Mouse (Mus musculus): ENCODE data around the gene Adamts13.

The Adamts13 gene

DNA sequence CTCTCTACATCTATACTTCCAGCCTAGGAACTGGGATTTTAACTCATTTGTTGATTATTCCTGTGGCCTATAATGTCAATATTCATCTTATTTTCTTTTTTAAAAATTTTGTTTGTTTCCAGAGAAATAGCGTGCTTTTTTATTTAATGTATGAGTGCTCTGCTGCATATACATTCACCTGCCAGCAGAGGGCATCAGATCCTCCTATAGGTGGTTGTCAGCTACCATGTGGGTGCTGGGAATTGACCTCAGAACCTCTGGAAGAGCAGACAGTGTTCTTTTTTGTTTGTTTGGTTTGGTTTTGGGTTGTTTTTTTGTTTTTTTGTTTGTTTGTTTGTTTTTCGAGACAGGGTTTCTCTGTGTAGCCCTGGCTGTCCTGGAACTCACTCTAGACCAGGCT is 6.0 kb upstream of the Adamts13 start:
- no peak for DNase-seq (ENCODE audit: low read depth in 1 of 2, low spot score in 2 of 2)

- peak; percentile 18 to 56 for DNase-seq (ENCODE audit: low read depth in 1 of 2, low spot score in 2 of 2)
Observed at GRCm38 (mm10) chr2:26973960-26974359, 744 bp downstream of the Adamts13 start.

GRCm38 (mm10) chr2:26980361-26980760 is 7.1 kb downstream of the Adamts13 start:
- no peak for DNase-seq (ENCODE audit: low read depth in 1 of 2, low spot score in 2 of 2)

- DNase-seq (ENCODE audit: low read depth in 1 of 2, low spot score in 2 of 2), result no peak
Observed at GRCm38 (mm10) chr2:26984179-26984578, 11.0 kb downstream of the Adamts13 start.

- DNase-seq (ENCODE audit: low read depth in 1 of 2, low spot score in 2 of 2), result no peak
Observed at GRCm38 (mm10) chr2:26984640-26985039, 11.4 kb downstream of the Adamts13 start.

DNA sequence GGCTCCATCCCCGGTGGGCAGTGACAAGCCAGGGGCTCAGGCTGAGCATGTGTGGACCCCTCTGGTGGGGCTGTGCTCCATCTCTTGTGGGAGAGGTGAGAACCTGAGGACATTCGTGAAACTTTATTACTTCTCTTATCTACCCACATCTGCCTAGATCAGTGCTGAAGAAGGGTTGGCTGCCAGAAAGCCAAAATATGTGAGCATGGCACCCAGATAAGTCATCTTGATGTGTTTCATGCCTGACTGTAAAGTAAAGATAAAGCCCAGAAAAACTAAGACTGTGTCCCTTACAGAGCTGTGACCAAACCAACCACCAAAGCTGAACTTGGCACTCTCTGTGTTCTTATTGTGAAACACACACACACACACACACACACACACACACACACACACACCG is 20.7 kb downstream of the Adamts13 start:
- no peak for DNase-seq (ENCODE audit: low read depth in 1 of 2, low spot score in 2 of 2)

- no peak for DNase-seq (ENCODE audit: low read depth in 1 of 2, low spot score in 2 of 2)
Observed at GRCm38 (mm10) chr2:26997498-26997897, 24.3 kb downstream of the Adamts13 start.

- DNase-seq (ENCODE audit: low read depth in 1 of 2, low spot score in 2 of 2), result no peak
Observed at GRCm38 (mm10) chr2:26997993-26998392, 24.8 kb downstream of the Adamts13 start.

DNA sequence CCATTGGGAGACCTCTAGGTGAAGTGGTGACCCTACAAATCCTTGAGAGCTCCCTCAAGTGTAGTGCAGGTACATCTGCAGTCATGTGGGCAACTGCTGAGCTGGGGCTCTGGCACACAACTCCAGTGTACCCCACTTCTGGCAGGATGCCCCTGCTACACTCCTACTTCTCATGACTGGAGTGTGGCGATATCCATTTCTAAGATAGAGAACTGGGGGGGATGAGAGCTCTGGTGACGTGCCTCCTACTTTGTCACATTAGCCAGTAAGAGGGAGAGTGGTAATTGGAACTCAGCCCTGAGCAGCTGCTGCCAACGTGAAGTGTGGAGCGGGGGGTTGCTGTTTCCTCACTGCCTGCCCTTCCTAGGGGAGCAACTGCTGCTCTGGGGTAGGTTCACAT is 33.0 kb downstream of the Adamts13 start:
- no peak for DNase-seq (ENCODE audit: low read depth in 1 of 2, low spot score in 2 of 2)

- no peak for DNase-seq (ENCODE audit: low read depth in 1 of 2, low spot score in 2 of 2)
Observed at GRCm38 (mm10) chr2:27007701-27008100, 34.5 kb downstream of the Adamts13 start.

- DNase-seq (ENCODE audit: low read depth in 1 of 2, low spot score in 2 of 2), result peak; percentile 57 to 76
Observed at GRCm38 (mm10) chr2:27009714-27010244, 36.6 kb downstream of the Adamts13 start, which contains the start of gene Cacfd1. Cacfd1 (plus strand) TSS chr2:27009926.

GRCm38 (mm10) chr2:27017802-27018201 is 44.6 kb downstream of the Adamts13 start:
- DNase-seq (ENCODE audit: low read depth in 1 of 2, low spot score in 2 of 2), result peak in 1 of 2 experiments; percentile 62

GRCm38 (mm10) chr2:27019530-27019929 is 46.3 kb downstream of the Adamts13 start:
- DNase-seq (ENCODE audit: low read depth in 1 of 2, low spot score in 2 of 2), result no peak

DNA sequence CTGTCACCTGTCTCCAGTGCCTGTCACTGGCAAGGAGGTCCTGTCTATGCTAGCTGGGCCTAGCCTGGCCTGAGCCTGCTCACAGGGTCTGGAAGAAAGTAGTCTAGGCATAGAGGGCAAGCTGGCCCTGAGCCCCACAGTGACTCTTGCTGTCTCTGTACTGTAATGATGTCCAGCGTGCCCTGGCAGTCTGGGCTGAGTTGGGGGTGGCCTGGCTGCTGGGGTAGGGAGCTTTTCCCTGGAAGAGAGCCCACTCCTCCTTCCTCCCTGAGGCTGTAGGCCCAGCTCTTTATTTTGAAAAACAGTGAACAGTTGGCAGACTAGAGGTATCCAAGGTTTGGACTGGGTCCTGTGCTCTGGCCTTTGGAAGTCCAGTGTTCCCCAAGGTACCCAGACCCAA is 47.9 kb downstream of the Adamts13 start:
- DNase-seq (ENCODE audit: low read depth in 1 of 2, low spot score in 2 of 2), result no peak

DNA sequence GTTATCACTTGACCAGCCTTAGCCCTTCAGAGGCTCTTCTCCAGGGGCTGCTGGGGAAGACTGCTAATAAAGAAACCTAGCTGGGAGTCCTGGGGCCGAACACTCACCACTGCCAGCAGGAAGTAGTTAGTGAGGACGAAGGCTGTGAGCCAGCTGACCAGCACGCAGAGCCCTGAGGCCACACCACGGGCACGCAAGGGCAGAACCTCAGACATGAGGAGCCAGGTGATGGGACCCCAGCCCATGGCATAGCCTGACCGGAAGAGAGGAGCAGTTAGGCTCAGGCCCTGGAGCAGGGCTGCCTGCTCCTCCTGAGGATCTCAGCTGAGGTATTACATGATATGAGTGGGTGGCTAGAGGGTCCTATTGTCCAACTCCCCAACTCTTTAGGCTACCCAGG is 49.4 kb downstream of the Adamts13 start:
- DNase-seq (ENCODE audit: low read depth in 1 of 2, low spot score in 2 of 2), result no peak

- no peak for DNase-seq (ENCODE audit: low read depth in 1 of 2, low spot score in 2 of 2)
Observed at GRCm38 (mm10) chr2:27024136-27024535, 50.9 kb downstream of the Adamts13 start.

GRCm38 (mm10) chr2:27025545-27025944 is 52.3 kb downstream of the Adamts13 start:
- peak; percentile 58 to 59 for DNase-seq (ENCODE audit: low read depth in 1 of 2, low spot score in 2 of 2)

DNA sequence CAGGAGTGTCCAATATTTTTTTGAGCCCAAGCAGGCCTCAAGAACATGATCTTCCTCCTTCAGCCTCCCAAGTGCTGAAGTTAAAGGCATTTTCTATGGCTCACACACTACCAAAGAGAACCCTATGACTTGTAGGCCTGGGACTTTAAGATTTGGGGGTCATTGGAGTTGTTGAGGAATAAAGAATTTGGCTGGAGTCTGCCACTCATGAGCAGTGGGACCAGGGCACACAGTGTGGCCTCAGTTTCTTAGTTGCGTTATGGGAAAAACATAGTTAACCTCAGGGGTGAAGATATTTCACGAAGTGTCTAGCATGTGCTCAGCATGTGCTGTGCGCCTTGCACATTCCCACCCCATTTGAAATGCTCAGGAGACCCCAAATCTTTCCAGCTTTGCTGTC is 53.1 kb downstream of the Adamts13 start:
- no peak for DNase-seq (ENCODE audit: low read depth in 1 of 2, low spot score in 2 of 2)

DNA sequence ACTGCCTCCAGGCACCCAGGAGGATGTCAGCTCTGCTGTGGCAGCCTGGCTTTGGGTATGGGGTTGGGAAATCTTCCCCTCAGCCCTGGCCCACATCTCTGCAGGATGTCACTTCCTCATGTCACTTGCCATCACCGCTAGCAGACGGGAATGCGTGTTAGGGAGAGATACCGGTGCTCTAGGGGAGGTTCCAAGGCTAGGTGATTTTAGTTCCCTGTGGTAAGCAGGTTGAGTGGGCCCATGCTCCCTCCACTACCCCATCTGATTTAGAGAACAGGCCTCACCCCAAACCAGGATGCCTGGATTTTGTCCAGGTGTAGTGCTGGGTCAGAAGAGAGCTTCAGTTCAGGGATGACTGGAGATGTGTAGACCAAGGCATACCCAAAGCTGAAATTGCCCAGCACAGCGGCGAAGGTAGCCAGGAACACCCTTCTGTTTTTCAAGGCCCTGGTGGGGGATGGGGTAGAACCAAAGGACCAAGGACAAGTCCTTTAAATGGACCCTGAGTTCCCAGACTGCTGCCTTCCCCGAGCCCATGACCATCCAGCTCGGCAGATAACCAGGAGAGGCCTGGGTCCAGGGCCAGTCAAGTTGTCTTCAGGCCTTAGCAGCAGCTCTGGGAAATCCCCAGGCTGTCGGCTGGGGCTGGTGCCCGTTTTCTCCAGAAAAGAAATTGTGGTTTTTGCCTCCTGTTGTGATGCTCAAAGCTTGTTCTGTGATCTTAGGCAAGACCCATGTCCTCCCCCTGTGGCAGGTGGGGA is 53.8 kb downstream of the Adamts13 start:
- peak in 1 of 2 experiments; percentile 53 for DNase-seq (ENCODE audit: low read depth in 1 of 2, low spot score in 2 of 2)

- DNase-seq (ENCODE audit: low read depth in 1 of 2, low spot score in 2 of 2), result peak; percentile 78 to 89
Observed at GRCm38 (mm10) chr2:27027618-27028436, 54.6 kb downstream of the Adamts13 start, which contains the start of gene Slc2a6. Slc2a6 (minus strand) TSS chr2:27027998.

DNA sequence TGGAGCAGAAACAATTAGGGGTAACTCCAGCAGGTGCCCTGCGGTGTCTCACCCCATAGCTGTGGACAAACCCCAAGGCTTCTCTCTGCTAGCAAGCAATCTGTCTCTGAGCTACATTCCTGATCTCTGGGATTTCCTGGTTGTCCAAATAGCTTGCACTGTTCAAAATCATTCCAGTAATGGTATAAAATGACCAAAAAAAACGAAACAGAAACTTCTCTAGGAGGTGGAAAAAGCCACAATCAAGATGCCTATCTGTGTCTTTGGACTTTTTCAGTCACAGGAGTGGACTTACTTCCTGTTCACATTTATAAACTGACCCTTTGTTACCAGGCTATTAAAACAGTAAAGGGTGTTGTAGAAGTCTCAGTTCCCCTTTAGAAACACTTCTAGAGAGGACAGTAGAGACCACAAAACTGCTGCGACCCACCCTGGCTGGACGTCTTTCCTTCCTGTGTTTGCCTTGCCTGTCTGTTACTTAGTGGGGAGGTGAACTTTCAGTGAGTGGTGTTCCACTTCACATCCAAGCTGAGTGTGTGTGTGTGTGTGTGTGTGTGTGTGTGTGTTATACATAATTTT is 55.3 kb downstream of the Adamts13 start:
- peak; percentile 45 to 46 for DNase-seq (ENCODE audit: low read depth in 1 of 2, low spot score in 2 of 2)

All from monocyte, adult 2 months (primary cell).